In genomic region chrX:73824185-73825151, GRCm38 (mm10) we compare ENCODE assay signal across 8 mouse cellular contexts. TPM values are rescaled to one million over a fixed set of nuclear protein-coding genes. Genes with fewer than 3 reads are reported as not detected.
DNase-seq lines count a peak whose midpoint lies in the region; ATAC-seq and TF ChIP-seq lines count a peak whose summit lies in the region.

Gene Pdzd4, minus strand, starts transcription at chrX:73824969.

- H3K4me1 ChIP-seq in bone marrow macrophage, adult 2 months (ENCODE audit: control insufficient read depth, insufficient read depth, low read length) = no peaks in the 10 kb centered on the region
- H3K4me1 ChIP-seq in forebrain, embryonic 10.5 days = peaks cover 23% of the 10 kb centered on the region
- H3K4me1 ChIP-seq in heart, embryonic 15.5 days (replicated peaks) = peaks cover 11% of the 10 kb centered on the region
- H3K4me1 ChIP-seq in liver, postnatal 0 days (ENCODE audit: insufficient read depth) = 0 out of 2 replicates have a peak, but pooled peaks cover 3% of the 10 kb centered on the region

- no peak within 1 kb of the TSS for H3K27ac ChIP-seq in bone marrow macrophage, adult 2 months (ENCODE audit: insufficient read depth, low read depth, low read length)
- H3K27ac ChIP-seq in forebrain, embryonic 10.5 days = peak within 1 kb of the TSS; percentile 87
- H3K27ac ChIP-seq in heart, embryonic 15.5 days = no peak within 1 kb of the TSS
- H3K27ac ChIP-seq in liver, postnatal 0 days (ENCODE audit: low read depth) = no peak within 1 kb of the TSS

- TF ChIP-seq CTCF in bone marrow macrophage, adult 2 months (IDR thresholded peaks at IDR 0.05; ENCODE audit: low read depth, low read length) = no peak
- no peak for TF ChIP-seq CTCF in liver, postnatal 0 days (IDR thresholded peaks at IDR 0.05; ENCODE audit: low read depth)

- ATAC-seq in heart, embryonic 15.5 days (replicated peaks; ENCODE audit: insufficient number of reproducible peaks, insufficient read depth, low FRiP score, low read depth) = peak; percentile 76
- peak; percentile 21; the same call in 1 of the 2 replicates for ATAC-seq in liver, postnatal 0 days

- no peak for TF ChIP-seq POLR2A in bone marrow macrophage, adult 2 months (IDR thresholded peaks at IDR 0.05; ENCODE audit: borderline replicate concordance, low read depth, low read length)

- DNase-seq in CD4-positive helper T cell, adult 2 months (ENCODE audit: low read depth, low spot score) = peak; percentile 44
- DNase-seq in forebrain, embryonic 10.5 days (ENCODE audit: extremely low spot score, low spot score) = peak; percentile 41
- peak; percentile 75 to 79 for DNase-seq in kidney, postnatal 4 days
- peak; percentile 31 for DNase-seq in liver, postnatal 0 days
- DNase-seq in ovary, postnatal 14 days (ENCODE audit: low spot score) = peak; percentile 18
- peak; percentile 79 for DNase-seq in thymus, postnatal 4 days

- peak within 1 kb of the TSS; percentile 73 for H3K9ac ChIP-seq in heart, embryonic 15.5 days
- peak within 1 kb of the TSS; percentile 44; the same call in 1 of the 2 replicates for H3K9ac ChIP-seq in liver, postnatal 0 days (replicated peaks)

- peak within 1 kb of the TSS; percentile 89 for H3K4me2 ChIP-seq in heart, embryonic 15.5 days
- peak within 1 kb of the TSS; percentile 74 for H3K4me2 ChIP-seq in liver, postnatal 0 days (ENCODE audit: low read depth, low read length)

- no peaks in the 10 kb centered on the region for H3K9me3 ChIP-seq in forebrain, embryonic 10.5 days
- no peaks in the 10 kb centered on the region for H3K9me3 ChIP-seq in heart, embryonic 15.5 days (replicated peaks)
- no peaks in the 10 kb centered on the region for H3K9me3 ChIP-seq in liver, postnatal 0 days (ENCODE audit: low read length)

- 16% methylated on average over 63 of the region's 84 CpGs for WGBS in forebrain, embryonic 10.5 days
- WGBS in heart, embryonic 15.5 days = 7% methylated on average over 55 of the region's 84 CpGs
- WGBS in liver, postnatal 0 days (ENCODE audit: insufficient replicate concordance) = 14% methylated on average over 61 of the region's 84 CpGs

- peaks cover 43% of the 10 kb centered on the region for H3K27me3 ChIP-seq in forebrain, embryonic 10.5 days (ENCODE audit: poor library complexity, severe bottlenecking)
- H3K27me3 ChIP-seq in heart, embryonic 15.5 days = peaks cover 28% of the 10 kb centered on the region
- H3K27me3 ChIP-seq in liver, postnatal 0 days (ENCODE audit: insufficient read depth, low read length) = peaks cover 24% of the 10 kb centered on the region

- no peaks in the 10 kb centered on the region for H3K36me3 ChIP-seq in forebrain, embryonic 10.5 days (replicated peaks)
- no peaks in the 10 kb centered on the region for H3K36me3 ChIP-seq in heart, embryonic 15.5 days
- no peaks in the 10 kb centered on the region for H3K36me3 ChIP-seq in liver, postnatal 0 days (replicated peaks; ENCODE audit: insufficient read depth, low read length)

- peak within 1 kb of the TSS; percentile 56 for H3K4me3 ChIP-seq in bone marrow macrophage, adult 2 months (ENCODE audit: insufficient read depth, low read length)
- H3K4me3 ChIP-seq in forebrain, embryonic 10.5 days = peak within 1 kb of the TSS; percentile 65
- H3K4me3 ChIP-seq in heart, embryonic 15.5 days = peak within 1 kb of the TSS; percentile 62
- peak within 1 kb of the TSS; percentile 52 for H3K4me3 ChIP-seq in liver, postnatal 0 days (ENCODE audit: low read depth, low read length)

- TF ChIP-seq EP300 in liver, postnatal 0 days (IDR thresholded peaks at IDR 0.05; ENCODE audit: low read depth) = no peak

RNA-seq across cellular contexts. Expression of gene Pdzd4, which starts in this region (rescaled TPM):
- not detected in 2 replicates for polyA plus RNA-seq in bone marrow macrophage, adult 2 months (2012; ENCODE audit: insufficient read depth, insufficient read length, missing spikeins)
- polyA plus RNA-seq in forebrain, embryonic 10.5 days (2016; fragmentation: Nextera tagmentation; extraction: Ambion mirVana) = 0.66 and 0.81 TPM in 2 replicates
- polyA plus RNA-seq in heart, embryonic 15.5 days (2015; fragmentation: Nextera tagmentation; extraction: Ambion mirVana) = 0.30 and 0.57 TPM in 2 replicates
- polyA plus RNA-seq in liver, postnatal 0 days (2015; fragmentation: Nextera tagmentation; extraction: Ambion mirVana) = 0.04 and 0.06 TPM in 2 replicates

Comparison
In these comparisons a context has a peak if more than half of its experiments do, and no peak if none do; other contexts are left out.
1. Peak in DNase-seq, H3K4me3 ChIP-seq and H3K27ac ChIP-seq in forebrain, embryonic 10.5 days; RNA of the gene not detected or under 1 TPM.
2. Peak in ATAC-seq, H3K4me3 ChIP-seq, H3K9ac ChIP-seq and H3K4me2 ChIP-seq in heart, embryonic 15.5 days; RNA of the gene not detected or under 1 TPM.
3. Peak in DNase-seq, ATAC-seq, H3K4me3 ChIP-seq, H3K9ac ChIP-seq and H3K4me2 ChIP-seq in liver, postnatal 0 days; RNA of the gene not detected or under 1 TPM.
4. DNase-seq: peak in every context shown above with its lines; median percentile 79 in thymus, postnatal 4 days; 77 in kidney, postnatal 4 days; 44 in CD4-positive helper T cell, adult 2 months; 41 in forebrain, embryonic 10.5 days; 31 in liver, postnatal 0 days; 18 in ovary, postnatal 14 days.